Mouse (Mus musculus): ENCODE measurements at regions not wholly inside any gene's neighbourhood (a gene's known extent, or its start where the extent isn't known, plus 50 kb on each side); places are given as distances from the start of the nearest gene placed in this dataset.
A peak's percentile ranks its signal among the peaks of the same experiment; 100 is the strongest.

DNA sequence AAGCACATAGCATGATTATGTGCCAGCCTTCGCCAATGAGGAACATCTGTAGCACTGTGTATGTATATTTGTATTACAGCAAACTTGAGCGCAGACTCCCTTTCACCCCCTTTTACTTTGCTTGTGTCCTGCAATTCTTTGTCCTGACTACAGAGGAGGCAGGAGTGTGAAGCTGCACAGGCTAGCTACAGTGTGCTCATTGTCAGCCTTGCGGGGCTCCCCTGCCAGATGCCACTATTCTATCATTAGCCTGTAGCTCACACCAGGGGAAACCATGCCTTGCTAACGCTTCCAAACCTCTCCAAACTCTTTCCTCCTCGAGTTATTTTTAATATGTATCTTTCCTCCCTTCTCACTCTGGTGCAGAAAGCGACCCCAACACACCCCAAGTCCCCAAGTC, 136.4 kb upstream of the Mpdz start:
- H3K4me1 ChIP-seq = peaks cover 28% of the 10 kb centered on the region
- ATAC-seq (replicated peaks) = peak; percentile 88
- H3K9ac ChIP-seq (replicated peaks) = peak overlapping the region; percentile 19; the same call in 1 of the 2 replicates

DNA sequence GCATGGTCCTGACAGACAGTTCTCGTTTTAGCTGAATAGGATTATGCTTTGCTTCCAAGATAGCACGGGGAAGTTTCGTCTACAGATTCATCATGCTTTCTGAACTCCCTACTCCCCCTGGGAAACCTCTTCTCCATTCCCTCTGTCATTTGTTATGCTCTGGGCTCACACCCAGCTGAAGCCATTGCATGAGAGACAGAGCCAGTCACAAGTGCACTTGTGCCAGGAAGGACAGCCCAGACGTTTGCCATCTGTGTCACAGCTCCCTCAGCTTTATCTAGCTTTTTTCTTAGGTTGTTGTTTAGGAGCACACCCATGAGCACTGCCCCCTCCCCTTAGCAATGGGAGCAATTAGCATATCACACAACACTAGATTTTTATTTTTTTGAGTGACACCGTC, 131.2 kb upstream of the Mpdz start:
- peaks cover 25% of the 10 kb centered on the region for H3K4me1 ChIP-seq
- no peak overlapping the region for H3K9ac ChIP-seq (replicated peaks)
- H3K4me3 ChIP-seq = no peak overlapping the region
- no peaks in the 10 kb centered on the region for H3K9me3 ChIP-seq
- no peak overlapping the region for H3K4me2 ChIP-seq (replicated peaks)
- no peaks in the 10 kb centered on the region for H3K27me3 ChIP-seq
- peak; percentile 94 for ATAC-seq (replicated peaks)
- no peaks in the 10 kb centered on the region for H3K36me3 ChIP-seq
- 26% methylated on average over 5 of the region's 5 CpGs for WGBS
- peak overlapping the region; percentile 47 for H3K27ac ChIP-seq (replicated peaks)

More for the DNA sequence above, 136.4 kb upstream of the Mpdz start:
- no peak overlapping the region for H3K4me3 ChIP-seq
- peak overlapping the region; percentile 77 for H3K27ac ChIP-seq (replicated peaks)
- H3K4me2 ChIP-seq (replicated peaks) = no peak overlapping the region
- H3K27me3 ChIP-seq = no peaks in the 10 kb centered on the region
- WGBS = 19% methylated on average over 6 of the region's 6 CpGs
- no peaks in the 10 kb centered on the region for H3K36me3 ChIP-seq
- H3K9me3 ChIP-seq = no peaks in the 10 kb centered on the region

DNA sequence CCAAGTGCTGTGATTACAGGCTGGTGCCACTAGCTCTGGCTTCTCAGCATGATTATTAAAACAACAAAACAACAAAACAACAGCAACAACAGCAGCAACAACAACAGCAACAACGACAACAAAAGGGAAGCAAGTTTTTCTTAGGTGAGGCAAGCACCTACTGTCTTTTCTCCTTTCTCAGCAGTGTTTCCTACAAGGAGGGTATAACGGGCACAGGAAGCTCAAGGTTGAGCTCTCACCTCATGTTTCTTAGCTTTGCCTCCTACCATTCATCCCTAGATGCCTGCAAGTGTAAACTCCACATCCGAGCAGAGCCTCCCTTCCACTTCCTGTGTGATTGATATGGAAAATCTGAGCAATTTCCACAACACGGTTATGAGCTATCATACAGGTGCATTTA, 128.1 kb upstream of the Mpdz start:
- Histone ChIP-seq H3K4me3 (no peak overlapping the region), H3K9me3 (no peaks in the 10 kb centered on the region), H3K27me3 (no peaks in the 10 kb centered on the region), H3K36me3 (no peaks in the 10 kb centered on the region), H3K4me2 (replicated peaks) (no peak overlapping the region), H3K9ac (replicated peaks) (no peak overlapping the region), H3K27ac (replicated peaks) (no peak overlapping the region), H3K4me1 (peaks cover 51% of the 10 kb centered on the region)
- WGBS = 58% methylated on average over 4 of the region's 4 CpGs
- ATAC-seq (replicated peaks) = no peak

DNA sequence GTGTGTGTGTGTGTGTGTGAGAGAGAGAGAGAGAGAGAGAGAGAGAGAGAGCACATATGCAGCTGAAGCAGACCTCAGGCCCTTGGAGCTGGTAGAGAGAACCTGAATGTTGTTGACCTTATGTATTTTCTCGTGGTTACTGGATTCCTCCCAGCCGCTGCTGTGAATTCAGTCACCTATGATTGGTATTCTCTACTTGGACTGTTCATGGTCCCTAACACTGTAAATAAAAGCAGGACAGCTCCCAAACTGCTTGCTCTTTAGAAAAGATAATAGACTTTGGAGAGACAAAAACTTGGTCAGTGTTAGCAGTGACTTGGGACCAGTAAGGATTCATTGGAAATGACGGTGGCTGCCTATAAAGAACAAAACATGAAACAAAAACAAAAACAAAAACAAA, 126.9 kb upstream of the Mpdz start:
- H3K27ac ChIP-seq (replicated peaks) = peak overlapping the region; percentile 90; the same call in 1 of the 2 replicates
- WGBS = 57% methylated on average over 3 of the region's 3 CpGs
- H3K36me3 ChIP-seq = no peaks in the 10 kb centered on the region
- no peak for ATAC-seq (replicated peaks)
- H3K4me3 ChIP-seq = no peak overlapping the region
- no peaks in the 10 kb centered on the region for H3K9me3 ChIP-seq
- H3K4me1 ChIP-seq = peaks cover 61% of the 10 kb centered on the region
- H3K9ac ChIP-seq (replicated peaks) = no peak overlapping the region
- H3K27me3 ChIP-seq = no peaks in the 10 kb centered on the region
- H3K4me2 ChIP-seq (replicated peaks) = no peak overlapping the region

DNA sequence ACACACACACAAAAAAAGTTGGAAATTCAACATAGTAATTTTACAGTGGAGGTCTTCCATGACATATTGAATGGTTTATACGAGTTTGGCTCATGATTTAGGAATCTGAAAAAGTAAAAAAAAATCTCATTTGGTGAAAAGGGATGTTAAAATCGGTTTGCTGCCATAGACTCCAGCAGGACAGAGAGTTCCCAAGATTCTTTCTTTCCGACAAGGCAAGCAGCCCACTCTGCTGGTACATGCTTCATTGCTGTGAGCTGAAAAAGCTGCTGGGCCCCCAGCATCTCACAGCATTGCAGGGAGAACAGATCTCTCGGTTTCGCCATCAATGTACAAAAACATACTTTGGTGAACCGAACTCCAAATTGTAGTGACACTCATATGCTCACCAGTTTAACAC, 125.8 kb upstream of the Mpdz start:
- H3K9me3 ChIP-seq = no peaks in the 10 kb centered on the region
- H3K4me2 ChIP-seq (replicated peaks) = no peak overlapping the region
- H3K36me3 ChIP-seq = no peaks in the 10 kb centered on the region
- peak overlapping the region; percentile 90 for H3K27ac ChIP-seq (replicated peaks)
- 30% methylated on average over 6 of the region's 6 CpGs for WGBS
- ATAC-seq (replicated peaks) = peak; percentile 42; the same call in 1 of the 2 replicates
- no peaks in the 10 kb centered on the region for H3K27me3 ChIP-seq
- no peak overlapping the region for H3K4me3 ChIP-seq
- peaks cover 68% of the 10 kb centered on the region for H3K4me1 ChIP-seq
- no peak overlapping the region; the same call in 1 of the 2 replicates for H3K9ac ChIP-seq (replicated peaks)

DNA sequence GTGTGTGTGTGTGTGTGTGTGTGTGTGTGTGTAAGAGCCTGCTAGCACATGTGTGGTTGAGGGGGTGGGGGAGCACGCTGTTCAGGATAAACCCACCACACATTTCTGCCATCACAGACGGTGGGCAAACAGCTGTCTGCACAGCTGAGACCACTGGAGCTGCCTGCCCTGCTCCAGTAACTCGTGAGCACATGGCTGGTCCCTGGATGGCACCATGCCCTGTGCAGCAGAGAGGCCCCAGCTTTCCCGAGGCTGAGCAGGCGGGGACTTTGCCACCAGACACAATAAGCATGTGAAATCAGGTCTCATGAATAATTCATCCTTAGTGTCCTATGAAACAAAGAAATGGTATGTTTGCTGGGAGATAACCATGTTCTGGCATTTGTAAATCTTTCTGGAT, 125.3 kb upstream of the Mpdz start:
- ATAC-seq (replicated peaks) = peak; percentile 94
- Histone ChIP-seq H3K9me3 (no peaks in the 10 kb centered on the region), H3K27ac (replicated peaks) (peak overlapping the region; percentile 90), H3K36me3 (no peaks in the 10 kb centered on the region), H3K4me1 (peaks cover 66% of the 10 kb centered on the region), H3K9ac (replicated peaks) (no peak overlapping the region), H3K4me3 (no peak overlapping the region), H3K27me3 (no peaks in the 10 kb centered on the region), H3K4me2 (replicated peaks) (no peak overlapping the region)
- WGBS = 3% methylated on average over 5 of the region's 5 CpGs

DNA sequence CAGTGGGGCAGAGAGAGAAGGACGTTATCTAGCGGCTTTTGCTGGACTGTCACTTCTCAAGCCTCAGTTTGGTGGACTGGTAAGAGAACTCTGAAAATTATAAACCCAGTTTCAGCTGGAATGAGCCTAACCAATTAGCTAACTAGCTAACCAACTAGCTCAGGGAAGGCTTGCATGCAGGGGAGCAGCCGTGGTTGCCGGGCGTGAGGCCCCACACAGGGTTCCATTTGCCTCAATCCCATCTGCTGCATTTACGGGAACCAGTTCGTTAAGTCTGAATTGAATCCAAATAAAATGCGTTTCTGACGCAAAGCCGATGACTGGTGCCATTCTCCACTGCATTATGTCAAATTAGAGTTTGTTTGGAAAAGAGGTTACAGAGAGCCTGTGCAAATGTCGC, 123.9 kb upstream of the Mpdz start:
- H3K4me2 ChIP-seq (replicated peaks) = peak overlapping the region; percentile 37
- 18% methylated on average over 11 of the region's 11 CpGs for WGBS
- H3K27ac ChIP-seq (replicated peaks) = peak overlapping the region; percentile 90
- H3K36me3 ChIP-seq = no peaks in the 10 kb centered on the region
- ATAC-seq (replicated peaks) = peak; percentile 76
- H3K4me3 ChIP-seq = peak overlapping the region; percentile 5; the same call in 1 of the 2 replicates
- H3K4me1 ChIP-seq = peaks cover 65% of the 10 kb centered on the region
- H3K9ac ChIP-seq (replicated peaks) = no peak overlapping the region
- no peaks in the 10 kb centered on the region for H3K9me3 ChIP-seq
- H3K27me3 ChIP-seq = no peaks in the 10 kb centered on the region

GRCm38 (mm10) chr4:81565422-81566395, 123.1 kb upstream of the Mpdz start:
- H3K4me3 ChIP-seq = peak overlapping the region; percentile 5; the same call in 1 of the 2 replicates
- peak overlapping the region; percentile 25 for H3K9ac ChIP-seq (replicated peaks)
- WGBS = 44% methylated on average over 21 of the region's 21 CpGs
- peak; percentile 62 for ATAC-seq (replicated peaks)
- peaks cover 70% of the 10 kb centered on the region for H3K4me1 ChIP-seq
- H3K4me2 ChIP-seq (replicated peaks) = peak overlapping the region; percentile 37
- no peaks in the 10 kb centered on the region for H3K9me3 ChIP-seq
- no peaks in the 10 kb centered on the region for H3K27me3 ChIP-seq
- H3K27ac ChIP-seq (replicated peaks) = peak overlapping the region; percentile 90
- no peaks in the 10 kb centered on the region for H3K36me3 ChIP-seq

GRCm38 (mm10) chr4:81564446-81564845, 121.8 kb upstream of the Mpdz start:
- peak overlapping the region; percentile 66 for H3K27ac ChIP-seq (replicated peaks)
- no peaks in the 10 kb centered on the region for H3K27me3 ChIP-seq
- H3K4me1 ChIP-seq = peaks cover 65% of the 10 kb centered on the region
- peak overlapping the region; percentile 35 for H3K4me2 ChIP-seq (replicated peaks)
- ATAC-seq (replicated peaks) = no peak
- H3K9ac ChIP-seq (replicated peaks) = no peak overlapping the region
- H3K4me3 ChIP-seq = 0 out of 2 replicates have a peak overlapping the region, but pooled peaks have one; percentile 8
- H3K9me3 ChIP-seq = no peaks in the 10 kb centered on the region
- WGBS = 4% methylated on average over 6 of the region's 6 CpGs
- no peaks in the 10 kb centered on the region for H3K36me3 ChIP-seq

GRCm38 (mm10) chr4:81563574-81563973, 121.0 kb upstream of the Mpdz start:
- ATAC-seq (replicated peaks) = no peak
- no peak overlapping the region for H3K4me3 ChIP-seq
- no peak overlapping the region; the same call in 1 of the 2 replicates for H3K9ac ChIP-seq (replicated peaks)
- no peaks in the 10 kb centered on the region for H3K27me3 ChIP-seq
- H3K4me1 ChIP-seq = peaks cover 56% of the 10 kb centered on the region
- no peaks in the 10 kb centered on the region for H3K9me3 ChIP-seq
- 0 out of 2 replicates have a peak overlapping the region, but pooled peaks have one; percentile 12 for H3K4me2 ChIP-seq (replicated peaks)
- peak overlapping the region; percentile 71 for H3K27ac ChIP-seq (replicated peaks)
- 43% methylated on average over 10 of the region's 10 CpGs for WGBS
- no peaks in the 10 kb centered on the region for H3K36me3 ChIP-seq

- Histone ChIP-seq H3K4me3 (no peak overlapping the region), H3K9me3 (no peaks in the 10 kb centered on the region), H3K9ac (replicated peaks) (no peak overlapping the region), H3K27ac (replicated peaks) (peak overlapping the region; percentile 9; the same call in 1 of the 2 replicates), H3K27me3 (no peaks in the 10 kb centered on the region), H3K4me2 (replicated peaks) (no peak overlapping the region), H3K4me1 (peaks cover 36% of the 10 kb centered on the region), H3K36me3 (no peaks in the 10 kb centered on the region)
- no peak for ATAC-seq (replicated peaks)
- 40% methylated on average over 4 of the region's 4 CpGs for WGBS
Observed at GRCm38 (mm10) chr4:81561453-81561852, 118.8 kb upstream of the Mpdz start.

DNA sequence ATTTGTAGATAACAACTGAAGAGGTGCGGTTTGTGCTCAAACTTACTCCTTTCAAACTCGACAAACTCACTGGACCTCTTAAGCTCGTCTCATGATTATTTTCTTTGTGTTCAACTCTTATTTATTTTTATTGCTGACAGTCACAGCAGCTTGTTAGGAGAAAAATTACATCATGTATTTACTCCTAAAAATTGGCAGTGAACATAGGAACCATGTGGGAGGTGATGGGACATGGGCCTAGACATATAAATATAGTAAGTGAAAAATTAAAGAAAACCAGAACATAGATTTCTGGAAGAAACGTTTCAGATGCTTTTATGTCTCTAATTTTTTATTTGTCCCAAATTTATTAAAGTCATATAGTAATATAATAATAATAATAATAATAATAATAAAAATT, 108.2 kb upstream of the Mpdz start:
- no peaks in the 10 kb centered on the region for H3K27me3 ChIP-seq
- peaks cover 6% of the 10 kb centered on the region; the same call in 1 of the 2 replicates for H3K4me1 ChIP-seq
- ATAC-seq (replicated peaks) = no peak

More for the DNA sequence above, 108.2 kb upstream of the Mpdz start:
- Histone ChIP-seq H3K4me2 (replicated peaks) (no peak overlapping the region), H3K27ac (replicated peaks) (peak overlapping the region; percentile 32; the same call in 1 of the 2 replicates), H3K36me3 (no peaks in the 10 kb centered on the region), H3K4me3 (no peak overlapping the region), H3K9ac (replicated peaks) (no peak overlapping the region), H3K9me3 (no peaks in the 10 kb centered on the region)
- 63% methylated on average over 4 of the region's 4 CpGs for WGBS
